Mouse (Mus musculus): Measurements from ENCODE around the gene Dcbld2. TPM values are rescaled to one million over a fixed set of nuclear protein-coding genes. Genes with fewer than 3 reads are reported as not detected.
A peak's percentile ranks its signal among the peaks of the same experiment; 100 is the strongest.
"Not testable (repeated sequence)": the region's sequence is repeated elsewhere in the genome, so short reads cannot be mapped to it uniquely, and the experiment has no call there.

The Dcbld2 gene
- polyA plus RNA-seq, 1 experiment from 2014 or later: 19.2 TPM

DNA sequence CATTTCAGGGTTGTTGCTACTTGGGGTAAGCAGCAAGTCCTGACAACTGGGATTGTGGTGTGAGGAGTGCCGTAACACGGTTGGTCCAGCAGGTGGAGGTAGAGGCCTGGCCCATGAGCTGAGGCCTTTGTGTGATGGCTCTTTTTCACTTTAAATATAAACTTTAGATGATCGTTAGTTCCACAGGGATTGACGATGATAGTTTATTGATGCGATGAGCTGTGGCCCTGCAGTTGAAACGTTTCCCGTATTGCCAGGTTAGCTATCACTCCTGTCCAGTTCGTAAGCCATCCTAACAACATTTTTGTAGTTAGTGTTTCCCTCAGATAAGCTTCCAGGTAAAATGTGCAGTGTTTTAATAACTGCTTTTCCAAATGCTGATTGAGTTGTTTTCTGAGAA, 46.4 kb downstream of the Dcbld2 start:
- peak; percentile 57 for DNase-seq (ENCODE audit: low spot score)
- Histone ChIP-seq H3K27ac (ENCODE audit: low read depth, low read length) (no peak overlapping the region), H3K4me3 (ENCODE audit: low read depth, low read length) (no peak overlapping the region), H3K9ac (ENCODE audit: low read length) (no peak overlapping the region), H3K9me3 (ENCODE audit: control insufficient read depth, low read length) (no peaks in the 10 kb centered on the region), H3K27me3 (ENCODE audit: control insufficient read depth, insufficient read depth, low read length) (no peaks in the 10 kb centered on the region), H3K36me3 (ENCODE audit: control insufficient read depth, insufficient read depth, low read length) (peaks cover 2% of the 10 kb centered on the region), H3K4me2 (ENCODE audit: low read depth) (no peak overlapping the region), H3K4me1 (ENCODE audit: control insufficient read depth, insufficient read depth, low read length) (no peaks in the 10 kb centered on the region)
- WGBS: 82% methylated on average over 8 of the region's 8 CpGs
- ATAC-seq (ENCODE audit: insufficient read depth, low FRiP score, low TSS enrichment): 0 out of 2 replicates have a peak, but pooled peaks have one; percentile 52

DNA sequence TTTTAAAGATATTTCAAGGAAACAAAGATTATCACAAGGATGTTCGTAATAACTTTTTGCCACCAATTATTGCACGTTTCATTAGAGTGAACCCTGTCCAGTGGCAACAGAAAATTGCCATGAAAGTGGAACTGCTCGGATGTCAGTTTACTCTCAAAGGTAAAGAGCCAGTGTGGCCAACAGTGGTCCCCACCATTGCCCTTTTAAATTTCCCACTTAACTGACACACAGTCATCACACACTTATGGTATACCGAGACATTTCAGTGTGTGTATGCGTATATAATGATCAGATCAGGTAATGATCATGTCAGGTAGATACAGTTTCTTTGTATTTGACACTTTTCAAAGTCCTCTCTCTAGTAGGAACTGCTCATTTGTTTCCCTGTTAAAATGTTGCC, 46.9 kb downstream of the Dcbld2 start:
- 90% methylated on average over 5 of the region's 5 CpGs for WGBS
- ATAC-seq (ENCODE audit: insufficient read depth, low FRiP score, low TSS enrichment) (no peak), DNase-seq (ENCODE audit: low spot score) (no peak)
- H3K4me3 ChIP-seq (ENCODE audit: low read depth, low read length): no peak overlapping the region
- no peaks in the 10 kb centered on the region for H3K9me3 ChIP-seq (ENCODE audit: control insufficient read depth, low read length)
- H3K27me3 ChIP-seq (ENCODE audit: control insufficient read depth, insufficient read depth, low read length): no peaks in the 10 kb centered on the region
- H3K36me3 ChIP-seq (ENCODE audit: control insufficient read depth, insufficient read depth, low read length): no peaks in the 10 kb centered on the region; the same call in none of the 2 replicates
- no peaks in the 10 kb centered on the region for H3K4me1 ChIP-seq (ENCODE audit: control insufficient read depth, insufficient read depth, low read length)
- H3K27ac ChIP-seq (ENCODE audit: low read depth, low read length): no peak overlapping the region
- H3K4me2 ChIP-seq (ENCODE audit: low read depth): no peak overlapping the region
- H3K9ac ChIP-seq (ENCODE audit: low read length): no peak overlapping the region

DNA sequence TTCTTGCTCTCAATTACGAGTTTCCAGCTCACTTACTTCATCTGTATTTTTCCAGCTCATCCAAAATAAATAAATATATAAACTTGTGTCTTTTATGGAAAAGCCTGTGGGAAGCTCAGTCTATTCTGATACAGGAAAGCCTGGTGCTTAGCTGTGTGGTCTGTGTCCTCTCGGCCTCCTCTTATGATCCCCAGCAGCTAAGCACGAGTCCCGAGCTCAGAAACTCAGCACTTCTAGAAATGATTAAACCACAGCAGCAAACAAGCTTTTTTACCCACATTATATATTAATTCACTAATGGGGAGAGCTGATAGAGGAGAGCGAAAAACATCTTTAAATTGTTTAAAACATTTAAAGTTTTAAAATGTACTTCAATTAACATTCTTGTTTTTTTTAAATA, 48.2 kb downstream of the Dcbld2 start:
- WGBS: 89% methylated on average over 5 of the region's 5 CpGs
- no peak for DNase-seq (ENCODE audit: low spot score)
- Histone ChIP-seq H3K27me3 (ENCODE audit: control insufficient read depth, insufficient read depth, low read length) (no peaks in the 10 kb centered on the region), H3K9me3 (ENCODE audit: control insufficient read depth, low read length) (no peaks in the 10 kb centered on the region), H3K4me1 (ENCODE audit: control insufficient read depth, insufficient read depth, low read length) (no peaks in the 10 kb centered on the region), H3K27ac (ENCODE audit: low read depth, low read length) (no peak overlapping the region), H3K4me2 (ENCODE audit: low read depth) (no peak overlapping the region), H3K36me3 (ENCODE audit: control insufficient read depth, insufficient read depth, low read length) (no peaks in the 10 kb centered on the region; the same call in none of the 2 replicates), H3K4me3 (ENCODE audit: low read depth, low read length) (no peak overlapping the region), H3K9ac (ENCODE audit: low read length) (no peak overlapping the region)
- ATAC-seq (ENCODE audit: insufficient read depth, low FRiP score, low TSS enrichment): no peak

DNA sequence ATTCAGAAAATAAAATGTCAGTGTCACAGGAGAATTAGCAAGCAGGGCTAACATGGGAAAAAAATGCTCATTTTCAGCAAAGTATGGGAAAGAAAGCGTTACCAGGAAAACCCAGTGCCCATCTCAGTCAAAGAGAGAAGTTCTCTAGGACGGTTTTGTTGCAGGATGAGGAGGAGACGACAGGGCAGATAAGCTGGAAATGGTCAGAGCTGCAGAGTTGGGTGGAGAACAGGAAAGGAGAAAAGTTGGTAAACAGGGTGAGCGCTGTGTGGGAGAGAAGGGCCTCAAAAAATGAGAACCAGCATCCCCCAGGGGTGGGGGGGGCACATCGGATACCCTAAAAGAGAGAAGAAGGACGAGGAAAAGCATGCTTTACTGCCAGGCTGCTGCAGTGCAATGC, 48.7 kb downstream of the Dcbld2 start:
- Histone ChIP-seq H3K9me3 (ENCODE audit: control insufficient read depth, low read length) (no peaks in the 10 kb centered on the region), H3K27me3 (ENCODE audit: control insufficient read depth, insufficient read depth, low read length) (no peaks in the 10 kb centered on the region), H3K4me2 (ENCODE audit: low read depth) (no peak overlapping the region), H3K4me1 (ENCODE audit: control insufficient read depth, insufficient read depth, low read length) (no peaks in the 10 kb centered on the region), H3K27ac (ENCODE audit: low read depth, low read length) (no peak overlapping the region), H3K4me3 (ENCODE audit: low read depth, low read length) (no peak overlapping the region), H3K9ac (ENCODE audit: low read length) (no peak overlapping the region), H3K36me3 (ENCODE audit: control insufficient read depth, insufficient read depth, low read length) (no peaks in the 10 kb centered on the region; the same call in 1 of the 2 replicates)
- 85% methylated on average over 6 of the region's 6 CpGs for WGBS
- no peak for ATAC-seq (ENCODE audit: insufficient read depth, low FRiP score, low TSS enrichment)
- no peak for DNase-seq (ENCODE audit: low spot score)

DNA sequence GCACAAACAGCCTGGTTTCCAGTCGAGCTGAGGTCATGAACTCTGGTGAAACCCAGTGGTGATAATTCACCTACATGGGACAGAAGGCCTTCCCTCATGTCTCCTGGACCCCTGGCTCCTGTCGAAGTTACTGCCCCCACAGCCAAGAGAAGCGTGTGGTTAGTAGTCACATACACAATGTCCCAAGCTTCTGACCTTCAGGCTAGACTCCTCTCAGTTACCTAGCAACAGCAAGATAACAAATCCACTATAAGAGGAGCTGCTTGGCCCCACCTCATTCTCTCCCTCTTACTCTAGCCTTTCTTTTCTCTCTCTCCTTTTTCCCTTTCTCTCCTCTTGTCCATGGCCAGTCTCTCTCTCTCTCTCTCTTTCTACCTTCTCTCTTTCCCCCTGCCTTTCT, 51.7 kb downstream of the Dcbld2 start:
- not testable (repeated sequence) for H3K4me2 ChIP-seq (ENCODE audit: low read depth); H3K9ac ChIP-seq (ENCODE audit: low read length); H3K27ac ChIP-seq (ENCODE audit: low read depth, low read length); H3K27me3 ChIP-seq (ENCODE audit: control insufficient read depth, insufficient read depth, low read length); H3K36me3 ChIP-seq (ENCODE audit: control insufficient read depth, insufficient read depth, low read length); H3K9me3 ChIP-seq (ENCODE audit: control insufficient read depth, low read length); H3K4me3 ChIP-seq (ENCODE audit: low read depth, low read length); H3K4me1 ChIP-seq (ENCODE audit: control insufficient read depth, insufficient read depth, low read length); DNase-seq (ENCODE audit: low spot score); ATAC-seq (ENCODE audit: insufficient read depth, low FRiP score, low TSS enrichment)
- WGBS: 38% methylated on average over 3 of the region's 3 CpGs

DNA sequence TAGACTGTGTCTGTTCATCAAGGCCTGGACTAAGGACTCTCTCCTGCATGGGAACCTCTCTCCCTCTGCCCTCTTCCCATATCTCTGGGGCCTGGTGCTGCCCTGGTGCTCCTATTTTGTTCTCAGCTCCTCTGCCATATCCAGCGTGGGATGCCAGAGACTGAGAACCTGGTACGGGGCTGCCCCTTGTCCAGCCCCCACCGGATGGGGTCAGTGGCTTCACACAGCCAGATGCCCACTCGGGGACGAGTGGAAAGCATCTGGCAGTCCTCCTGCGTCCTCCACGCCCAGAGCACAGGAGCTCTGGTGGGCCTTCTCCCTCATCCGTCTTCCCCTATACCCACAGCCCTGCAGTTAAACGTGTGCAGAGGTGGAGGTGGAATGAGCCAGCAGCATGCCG, 52.1 kb downstream of the Dcbld2 start:
- WGBS: 88% methylated on average over 10 of the region's 10 CpGs
- no peak for ATAC-seq (ENCODE audit: insufficient read depth, low FRiP score, low TSS enrichment)
- H3K4me3 ChIP-seq (ENCODE audit: low read depth, low read length): no peak overlapping the region
- no peak overlapping the region for H3K27ac ChIP-seq (ENCODE audit: low read depth, low read length)
- no peaks in the 10 kb centered on the region for H3K27me3 ChIP-seq (ENCODE audit: control insufficient read depth, insufficient read depth, low read length)
- H3K9me3 ChIP-seq (ENCODE audit: control insufficient read depth, low read length): no peaks in the 10 kb centered on the region
- peaks cover 5% of the 10 kb centered on the region for H3K36me3 ChIP-seq (ENCODE audit: control insufficient read depth, insufficient read depth, low read length)
- DNase-seq (ENCODE audit: low spot score): no peak
- no peak overlapping the region for H3K9ac ChIP-seq (ENCODE audit: low read length)
- no peaks in the 10 kb centered on the region for H3K4me1 ChIP-seq (ENCODE audit: control insufficient read depth, insufficient read depth, low read length)
- H3K4me2 ChIP-seq (ENCODE audit: low read depth): no peak overlapping the region

DNA sequence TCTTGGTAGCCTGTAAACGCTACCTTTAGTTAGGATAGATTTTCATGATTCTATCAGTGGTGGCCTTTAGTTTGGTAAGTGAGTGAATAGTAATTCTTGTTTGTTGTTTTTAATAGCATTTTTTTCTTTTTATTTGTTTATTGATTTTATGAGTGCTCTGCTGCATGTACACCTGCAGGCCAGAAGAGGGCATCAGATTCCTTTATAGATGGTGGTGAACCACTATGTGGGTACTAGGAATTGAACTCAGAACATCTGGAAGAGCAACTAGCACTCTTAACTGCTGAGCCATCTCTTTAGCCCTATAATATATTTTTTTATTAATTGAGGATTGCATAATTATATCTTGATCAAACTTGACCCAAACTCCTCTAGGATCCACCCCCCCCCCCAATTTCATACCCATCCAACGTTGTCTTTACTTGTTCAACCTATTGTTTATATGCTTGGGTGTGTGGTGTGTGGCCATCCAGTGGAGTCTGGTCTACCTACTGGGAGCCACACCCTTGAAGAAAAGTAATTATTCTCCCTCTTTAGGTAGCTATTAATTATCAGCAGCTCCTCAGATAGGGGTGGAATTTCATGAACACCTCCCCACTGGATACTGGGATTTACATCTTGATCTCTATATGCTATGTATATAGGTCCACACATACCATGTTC, 53.7 kb downstream of the Dcbld2 start:
- H3K9ac ChIP-seq (ENCODE audit: low read length): no peak overlapping the region
- no peak for ATAC-seq (ENCODE audit: insufficient read depth, low FRiP score, low TSS enrichment)
- no peak overlapping the region for H3K4me2 ChIP-seq (ENCODE audit: low read depth)
- no peak overlapping the region for H3K4me3 ChIP-seq (ENCODE audit: low read depth, low read length)
- H3K27me3 ChIP-seq (ENCODE audit: control insufficient read depth, insufficient read depth, low read length): no peaks in the 10 kb centered on the region
- no peaks in the 10 kb centered on the region for H3K9me3 ChIP-seq (ENCODE audit: control insufficient read depth, low read length)
- H3K36me3 ChIP-seq (ENCODE audit: control insufficient read depth, insufficient read depth, low read length): peaks cover 5% of the 10 kb centered on the region
- no peak overlapping the region for H3K27ac ChIP-seq (ENCODE audit: low read depth, low read length)
- DNase-seq (ENCODE audit: low spot score): no peak
- WGBS: 97% methylated on average over 2 of the region's 2 CpGs
- no peaks in the 10 kb centered on the region for H3K4me1 ChIP-seq (ENCODE audit: control insufficient read depth, insufficient read depth, low read length)

DNA sequence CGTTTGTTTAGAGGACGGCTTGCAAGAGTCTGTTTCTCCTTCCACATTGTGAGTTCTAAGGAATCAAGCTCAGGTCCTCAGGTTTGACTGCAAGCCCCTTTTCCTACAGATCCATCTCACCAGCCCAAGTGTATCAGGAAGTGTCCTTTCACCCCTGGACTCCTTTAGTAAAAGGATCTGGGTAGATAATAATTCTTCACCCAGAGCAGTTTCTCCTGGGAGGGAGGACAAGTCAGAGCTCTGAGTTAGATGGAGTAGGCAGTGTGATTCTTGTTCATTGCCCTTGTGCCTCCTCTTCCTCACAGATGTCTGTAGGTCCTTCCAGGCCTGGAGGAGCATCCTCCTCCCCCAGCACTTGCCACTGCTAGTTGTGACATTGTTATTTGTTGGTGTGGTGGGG, 54.3 kb downstream of the Dcbld2 start:
- Histone ChIP-seq H3K4me1 (ENCODE audit: control insufficient read depth, insufficient read depth, low read length) (no peaks in the 10 kb centered on the region), H3K4me3 (ENCODE audit: low read depth, low read length) (no peak overlapping the region), H3K36me3 (ENCODE audit: control insufficient read depth, insufficient read depth, low read length) (peaks cover 5% of the 10 kb centered on the region), H3K9ac (ENCODE audit: low read length) (no peak overlapping the region), H3K9me3 (ENCODE audit: control insufficient read depth, low read length) (no peaks in the 10 kb centered on the region), H3K27ac (ENCODE audit: low read depth, low read length) (no peak overlapping the region), H3K4me2 (ENCODE audit: low read depth) (no peak overlapping the region), H3K27me3 (ENCODE audit: control insufficient read depth, insufficient read depth, low read length) (no peaks in the 10 kb centered on the region)
- WGBS: 96% methylated on average over 2 of the region's 2 CpGs
- ATAC-seq (ENCODE audit: insufficient read depth, low FRiP score, low TSS enrichment) (no peak), DNase-seq (ENCODE audit: low spot score) (no peak)

DNA sequence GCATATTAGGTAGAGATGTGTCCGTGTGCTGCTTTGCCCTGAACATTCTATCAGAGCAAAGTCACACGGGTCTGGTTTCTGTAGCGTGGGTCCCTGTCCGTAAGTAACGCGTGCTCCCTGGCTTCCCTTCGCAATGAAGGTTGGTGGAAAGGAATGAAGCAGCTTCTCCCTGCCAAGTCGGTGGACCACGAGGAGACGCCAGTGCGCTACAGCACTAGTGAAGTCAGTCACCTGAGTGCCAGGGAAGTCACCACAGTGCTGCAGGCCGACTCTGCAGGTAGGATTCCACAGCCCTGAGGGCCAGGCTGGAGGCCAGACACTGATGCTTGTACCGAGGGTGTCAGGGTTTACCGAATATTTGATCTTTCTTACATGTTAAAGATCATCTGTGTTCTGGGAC, 55.8 kb downstream of the Dcbld2 start:
- no peak overlapping the region for H3K27ac ChIP-seq (ENCODE audit: low read depth, low read length)
- DNase-seq (ENCODE audit: low spot score): no peak
- H3K4me1 ChIP-seq (ENCODE audit: control insufficient read depth, insufficient read depth, low read length): no peaks in the 10 kb centered on the region
- ATAC-seq (ENCODE audit: insufficient read depth, low FRiP score, low TSS enrichment): no peak
- no peaks in the 10 kb centered on the region for H3K9me3 ChIP-seq (ENCODE audit: control insufficient read depth, low read length)
- 95% methylated on average over 14 of the region's 14 CpGs for WGBS
- H3K36me3 ChIP-seq (ENCODE audit: control insufficient read depth, insufficient read depth, low read length): peaks cover 5% of the 10 kb centered on the region
- no peak overlapping the region for H3K4me2 ChIP-seq (ENCODE audit: low read depth)
- no peaks in the 10 kb centered on the region for H3K27me3 ChIP-seq (ENCODE audit: control insufficient read depth, insufficient read depth, low read length)
- H3K4me3 ChIP-seq (ENCODE audit: low read depth, low read length): no peak overlapping the region
- H3K9ac ChIP-seq (ENCODE audit: low read length): no peak overlapping the region

Measured in neural tube, embryonic 11.5 days (tissue).